Mouse (Mus musculus) C2C12 (cell line): ENCODE measurements around the gene Pla2g4e. TPM values are rescaled to one million over a fixed set of nuclear protein-coding genes. Genes with fewer than 3 reads are reported as not detected.

ENCODE experiments used
- H3K27me3 ChIP-seq: one replicate; pipeline ENCODE4 v1.6.1; 2011; ENCODE audit not compliant: control insufficient read depth, insufficient read depth, insufficient read length
- H3K36me3 ChIP-seq: one replicate; pipeline ENCODE4 v1.6.1; 2011; ENCODE audit not compliant: control insufficient read depth, insufficient read depth
- H3K4me3 ChIP-seq: one replicate; pipeline ENCODE4 v1.5.1; 2011; ENCODE audit warnings: mild to moderate bottlenecking, control low read depth; ENCODE audit not compliant: poor library complexity, insufficient read depth, severe bottlenecking
- H3K79me2 ChIP-seq: one replicate; pipeline ENCODE4 v1.6.1; 2011; ENCODE audit not compliant: control insufficient read depth, insufficient read depth
- H3K79me3 ChIP-seq: one replicate; pipeline ENCODE4 v1.6.1; 2011; ENCODE audit warnings: low read depth, control low read depth
- H3ac ChIP-seq: one replicate; pipeline ENCODE3; 2011; ENCODE audit warnings: low read depth; ENCODE audit not compliant: control insufficient read depth, insufficient read length
- CEBPB ChIP-seq: IDR thresholded peaks from one replicate; pipeline ENCODE4 v1.6.1; 2011; ENCODE audit warnings: low read depth, mild to moderate bottlenecking, control low read depth, moderate library complexity
- CTCF ChIP-seq: IDR thresholded peaks from one replicate; pipeline ENCODE4 v1.5.1; 2011; ENCODE audit not compliant: control insufficient read depth, insufficient read depth, insufficient read length
- FOSL1 ChIP-seq: IDR thresholded peaks from one replicate; pipeline ENCODE4 v1.8.0; 2011; ENCODE audit warnings: mild to moderate bottlenecking, low read length; ENCODE audit not compliant: poor library complexity, insufficient read depth, severe bottlenecking
- MAX ChIP-seq: IDR thresholded peaks from one replicate; pipeline ENCODE4 v1.6.1; 2011; ENCODE audit warnings: mild to moderate bottlenecking, control low read depth
- MYOD1 ChIP-seq: IDR thresholded peaks from one replicate; pipeline ENCODE4 v1.6.1; 2011; ENCODE audit warnings: low read depth; ENCODE audit not compliant: control insufficient read depth, insufficient read length
- MYOG ChIP-seq: IDR thresholded peaks from one replicate; pipeline ENCODE4 v1.6.1; 2011; ENCODE audit not compliant: control insufficient read depth, insufficient read length; ENCODE audit errors: extremely low read depth
- USF1 ChIP-seq: IDR thresholded peaks from one replicate; pipeline ENCODE4 v1.6.1; 2011; ENCODE audit warnings: low read depth, mild to moderate bottlenecking, control low read depth, moderate library complexity
- long read RNA-seq, 2 experiments: library from polyadenylated mRNA; unstranded; transcript quantifications; one replicate each; pipeline ENCODE4 v2.0.0; 2019 to 2020
- polyA plus RNA-seq: library from polyadenylated mRNA; unstranded; fragments of >200 nt; fragmentation: generic; extraction: Trizol; gene quantifications from one replicate; pipeline ENCODE4 v1.2.1, GENCODE M21; 2012; ENCODE audit warnings: missing spikeins

The Pla2g4e gene
- not detected for polyA plus RNA-seq
- long read RNA-seq, experiment 1: 0 reads
- long read RNA-seq, experiment 2: 0 reads

- TF ChIP-seq USF1 (no peak), CEBPB (no peak), CTCF (no peak), MYOD1 (no peak), FOSL1 (no peak), MYOG (no peak), MAX (no peak)
- Histone ChIP-seq H3K79me3 (no peaks in the 10 kb centered on the region), H3ac (no peak within 1 kb of the TSS), H3K27me3 (peaks cover 16% of the 10 kb centered on the region), H3K36me3 (no peaks in the 10 kb centered on the region), H3K79me2 (no peaks in the 10 kb centered on the region), H3K4me3 (no peak within 1 kb of the TSS)
Measured at GRCm38 (mm10) chr2:120244679-120245420, at the start of gene Pla2g4e. Gene Pla2g4e (minus strand): TSS chr2:120245335.

- H3K79me2 ChIP-seq: no peaks in the 10 kb centered on the region
- no peak overlapping the region for H3ac ChIP-seq
- TF ChIP-seq MYOG (no peak), CTCF (no peak), FOSL1 (no peak)
- H3K4me3 ChIP-seq: no peak overlapping the region
- peaks cover 49% of the 10 kb centered on the region for H3K27me3 ChIP-seq
- H3K36me3 ChIP-seq: no peaks in the 10 kb centered on the region
- H3K79me3 ChIP-seq: no peaks in the 10 kb centered on the region
Measured at GRCm38 (mm10) chr2:120291471-120292078, 46.4 kb upstream of the Pla2g4e start.

GRCm38 (mm10) chr2:120288995-120289394 lies 43.9 kb upstream of the Pla2g4e start, which contains the start of gene Pla2g4d:
Gene Pla2g4d (minus strand): TSS chr2:120289197.
- TF ChIP-seq CEBPB: no peak
- no peak for TF ChIP-seq CTCF
- TF ChIP-seq FOSL1: no peak
- Histone ChIP-seq H3K79me3 (no peaks in the 10 kb centered on the region), H3K36me3 (no peaks in the 10 kb centered on the region), H3K27me3 (peaks cover 53% of the 10 kb centered on the region), H3K4me3 (no peak within 1 kb of the TSS), H3K79me2 (no peaks in the 10 kb centered on the region), H3ac (no peak within 1 kb of the TSS)

- Histone ChIP-seq H3K4me3 (no peak overlapping the region), H3K79me2 (no peaks in the 10 kb centered on the region), H3K36me3 (no peaks in the 10 kb centered on the region), H3K79me3 (no peaks in the 10 kb centered on the region), H3ac (no peak overlapping the region), H3K27me3 (peaks cover 56% of the 10 kb centered on the region)
- TF ChIP-seq MYOG (no peak), MYOD1 (no peak), MAX (no peak), FOSL1 (no peak), CTCF (no peak), USF1 (no peak), CEBPB (no peak)
Measured at GRCm38 (mm10) chr2:120288401-120288800, 43.3 kb upstream of the Pla2g4e start.

- no peaks in the 10 kb centered on the region for H3K79me3 ChIP-seq
- H3K27me3 ChIP-seq: peaks cover 46% of the 10 kb centered on the region
- TF ChIP-seq FOSL1 (no peak), CEBPB (no peak), MYOG (no peak), USF1 (no peak), MAX (no peak), MYOD1 (no peak), CTCF (no peak)
- H3K36me3 ChIP-seq: no peaks in the 10 kb centered on the region
- H3ac ChIP-seq: no peak overlapping the region
- no peaks in the 10 kb centered on the region for H3K79me2 ChIP-seq
- H3K4me3 ChIP-seq: no peak overlapping the region
Measured at GRCm38 (mm10) chr2:120285639-120286038, 40.5 kb upstream of the Pla2g4e start.

GRCm38 (mm10) chr2:120284705-120285104 lies 39.6 kb upstream of the Pla2g4e start:
- TF ChIP-seq USF1 (no peak), FOSL1 (no peak), MYOD1 (no peak), MYOG (no peak), CTCF (no peak)
- no peaks in the 10 kb centered on the region for H3K79me3 ChIP-seq
- H3K4me3 ChIP-seq: no peak overlapping the region
- peaks cover 39% of the 10 kb centered on the region for H3K27me3 ChIP-seq
- no peak overlapping the region for H3ac ChIP-seq
- H3K36me3 ChIP-seq: no peaks in the 10 kb centered on the region
- H3K79me2 ChIP-seq: no peaks in the 10 kb centered on the region
